Mouse (Mus musculus): ENCODE measurements around the gene Prkar2b.

DNA sequence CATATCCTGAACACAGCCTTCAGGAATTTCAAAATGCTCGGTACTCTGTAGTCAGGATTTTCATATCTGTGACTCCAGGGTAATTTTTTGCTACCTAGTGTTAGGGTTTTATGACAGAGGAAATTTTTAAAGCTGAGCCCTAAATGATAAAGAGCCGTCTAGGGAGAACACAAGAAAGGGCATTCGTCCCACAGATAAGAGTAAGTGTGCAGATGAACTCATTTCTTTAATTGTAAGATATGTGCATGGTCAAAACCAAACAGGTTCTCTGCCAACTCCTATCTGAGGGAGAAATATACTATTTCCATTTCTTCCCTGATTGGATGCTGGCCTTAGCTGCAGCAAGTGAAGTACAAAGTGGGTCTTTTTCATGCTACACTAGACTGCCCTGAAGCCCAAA lies 137.0 kb downstream of the Prkar2b start:
- TF ChIP-seq POLR2A (IDR thresholded peaks at IDR 0.05; ENCODE audit: control insufficient read depth, extremely low read depth, insufficient read depth, low read length, poor library complexity) (no peak), CTCF (IDR thresholded peaks at IDR 0.05; ENCODE audit: borderline replicate concordance, control insufficient read depth, extremely low read depth, insufficient read depth, low read length, poor library complexity) (no peak)
